Mouse (Mus musculus) yolk sac, embryonic 10.5 days (tissue): ENCODE data around the gene Bcat2.
"Not testable (repeated sequence)": the region's sequence is repeated elsewhere in the genome, so short reads cannot be mapped to it uniquely, and the experiment has no call there.

Source experiments
- DNase-seq: peaks from one replicate; pipeline ENCODE4 v3.0.0-alpha.2; 2017; ENCODE audit warnings: low spot score

Gene Bcat2

DNA sequence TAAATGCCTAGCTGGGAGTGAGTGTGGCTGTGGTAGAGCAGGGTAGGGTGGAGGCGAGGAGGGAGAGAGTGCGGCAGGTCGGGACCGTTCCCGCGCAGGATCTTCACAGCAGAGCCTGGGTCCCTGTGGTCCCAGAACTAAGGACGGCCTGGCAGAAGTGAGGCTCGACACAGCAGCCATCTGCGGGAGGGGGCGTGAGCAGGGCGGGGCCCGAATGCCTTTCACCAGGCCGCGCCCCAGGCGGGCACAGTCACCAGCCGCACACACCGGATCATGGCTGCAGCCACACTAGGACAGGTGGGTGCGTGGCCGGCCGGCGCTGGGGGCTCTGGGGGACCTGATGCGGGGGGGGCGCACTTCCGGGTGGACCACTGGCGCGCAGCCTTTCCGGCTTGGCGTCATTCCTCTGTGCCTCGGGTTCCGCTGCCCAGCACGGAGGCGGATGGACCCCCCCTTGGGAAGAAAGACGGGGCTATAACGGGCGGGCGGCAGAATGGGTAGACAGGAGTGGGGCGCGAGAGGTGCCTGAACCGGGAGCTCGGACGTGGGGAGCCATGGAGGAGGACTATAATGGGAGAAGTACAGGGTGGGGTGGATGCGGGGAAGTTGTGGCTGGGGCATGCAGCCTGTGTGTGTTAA is at the start of gene Bcat2:
Bcat2 (plus strand) TSS at position 51 of the 639 bp plus-strand sequence.
- DNase-seq: peak; percentile 55

DNA sequence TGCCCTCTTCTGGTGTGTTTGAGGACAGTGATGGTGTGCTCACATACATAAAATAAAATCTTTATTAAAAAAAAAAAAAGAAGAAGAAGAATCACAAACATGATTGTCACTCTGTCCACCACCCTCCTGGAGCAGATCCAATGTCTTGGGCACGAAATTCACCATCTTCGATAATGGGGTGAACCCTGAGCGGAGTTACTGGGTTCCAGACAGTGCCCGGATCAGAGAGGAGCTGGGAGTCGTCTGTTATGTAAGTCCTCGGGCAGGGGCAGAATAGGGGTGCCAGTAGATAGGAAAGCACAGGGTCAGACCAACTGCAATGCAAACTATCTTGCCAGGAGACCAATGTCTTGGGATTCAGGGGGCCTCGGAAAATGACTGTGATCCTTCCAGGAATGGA is 49.3 kb upstream of the Bcat2 start:
- DNase-seq: no peak

DNA sequence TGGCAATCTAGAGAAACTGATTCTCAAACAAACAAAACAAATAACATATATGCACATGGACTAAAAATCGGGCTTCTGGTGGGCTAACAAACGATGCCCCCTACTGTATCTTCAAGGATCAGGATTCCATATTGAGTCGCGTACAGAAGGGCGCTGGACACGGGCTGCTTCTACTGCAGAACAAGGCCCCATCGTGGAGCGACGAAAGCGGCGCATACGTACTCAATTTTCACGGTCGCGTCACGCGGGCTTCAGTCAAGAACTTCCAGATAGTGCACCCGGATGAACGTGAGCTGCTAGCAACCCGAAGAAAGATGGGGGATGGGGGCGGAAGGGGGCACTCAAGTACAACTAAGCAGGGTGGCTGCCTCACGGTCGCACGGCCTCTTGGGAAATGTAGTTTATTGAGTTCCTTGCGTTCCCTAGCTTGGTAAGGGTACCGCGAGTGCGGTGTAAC is 48.2 kb upstream of the Bcat2 start:
- peak; percentile 89 for DNase-seq

- no peak for DNase-seq
These were observed 47.7 kb upstream of the Bcat2 start for GRCm38 (mm10) chr7:45522194-45522752.

GRCm38 (mm10) chr7:45522957-45523676 is 46.8 kb upstream of the Bcat2 start:
- DNase-seq: no peak

DNA sequence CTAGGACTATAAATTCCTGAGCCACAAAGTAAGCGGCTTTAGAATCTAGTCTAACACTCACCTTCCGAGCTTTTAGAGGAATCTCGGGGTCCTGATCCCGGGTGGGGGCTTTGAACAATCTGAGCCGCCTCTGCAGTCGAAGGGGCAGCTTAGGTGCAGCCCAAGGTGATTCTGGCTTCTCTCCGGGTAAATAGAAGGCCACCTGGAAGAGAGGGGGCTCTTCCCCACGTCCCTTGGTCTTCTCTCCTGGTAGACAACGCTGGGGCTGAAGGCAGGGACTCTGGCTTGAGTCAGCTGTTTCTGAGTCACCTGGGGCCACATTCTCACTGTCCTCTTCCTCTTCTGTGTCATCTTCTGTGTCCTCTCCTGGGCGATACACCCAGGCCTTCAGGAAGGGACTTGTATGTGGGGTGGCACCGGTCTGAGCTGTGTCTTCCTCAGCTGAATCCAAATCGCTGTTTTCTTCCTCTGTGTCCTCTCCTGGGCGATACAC is 46.2 kb upstream of the Bcat2 start:
- no peak for DNase-seq

DNA sequence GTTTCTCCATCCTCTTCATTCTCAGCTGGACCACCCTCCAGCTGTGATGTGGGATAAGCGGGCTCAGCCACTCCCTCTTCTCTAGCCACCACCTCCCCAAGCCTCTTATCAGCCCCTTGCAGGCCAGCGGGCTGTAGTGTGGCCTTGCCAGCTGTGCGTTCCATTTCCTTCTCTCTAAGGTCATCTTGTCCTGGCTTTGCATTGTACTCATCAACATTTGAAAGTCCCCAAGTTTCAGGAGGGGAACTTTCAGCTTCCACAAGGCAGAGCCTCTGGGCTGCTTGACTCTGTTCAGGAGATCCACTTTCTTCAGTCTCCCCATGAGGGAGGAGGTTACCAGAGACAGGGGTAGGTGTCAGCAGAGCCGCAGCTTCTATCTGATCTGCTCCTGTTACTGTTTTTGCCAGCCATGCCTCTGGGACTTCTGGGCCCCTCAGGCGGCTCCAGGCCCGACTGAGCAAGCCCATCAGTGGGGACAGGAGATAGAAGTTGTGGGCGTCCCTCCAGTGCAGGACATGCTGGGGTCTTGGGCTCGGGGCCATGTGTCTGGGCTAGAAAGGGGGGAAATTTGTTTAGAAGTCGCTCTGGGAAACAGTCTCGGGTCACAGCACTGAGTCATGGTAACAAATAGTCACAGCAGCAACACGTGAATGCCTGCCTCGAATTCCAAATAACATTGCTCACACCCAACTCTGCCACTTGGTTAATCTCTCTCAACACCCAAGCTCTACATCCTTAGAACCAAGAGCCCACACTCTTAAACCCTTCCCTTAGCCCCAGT is 44.9 kb upstream of the Bcat2 start:
- peak; percentile 62 for DNase-seq

- peak; percentile 95 for DNase-seq
These were observed 44.0 kb upstream of the Bcat2 start, which contains the start of the genes Ppp1r15a and Plekha4 for GRCm38 (mm10) chr7:45525809-45526473. TSS of gene Ppp1r15a (minus strand) at chr7:45526268. TSS of gene Plekha4 (plus strand) at chr7:45526330.

- peak; percentile 50 for DNase-seq
These were observed 43.4 kb upstream of the Bcat2 start for GRCm38 (mm10) chr7:45526474-45527120.

DNA sequence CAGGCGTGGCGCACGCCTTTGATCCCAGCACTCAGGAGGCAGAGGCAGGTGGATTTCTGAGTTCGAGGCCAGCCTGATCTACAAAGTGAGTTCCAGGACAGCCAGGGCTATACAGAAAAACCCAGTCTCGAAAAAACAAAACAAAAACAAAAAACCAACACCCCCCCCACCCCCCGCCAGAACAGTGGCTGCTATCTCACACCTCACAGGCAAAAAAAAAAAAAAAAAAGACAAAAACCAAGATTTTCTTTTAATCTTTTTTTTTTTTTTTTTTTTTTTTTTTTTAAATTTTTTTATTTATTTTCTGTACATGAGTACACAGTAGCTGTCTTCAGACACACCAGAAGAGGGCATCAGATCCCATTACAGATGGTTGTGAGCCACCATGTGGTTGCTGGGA is 42.8 kb upstream of the Bcat2 start:
- not testable (repeated sequence) for DNase-seq

- no peak for DNase-seq
These were observed 40.5 kb upstream of the Bcat2 start for GRCm38 (mm10) chr7:45529461-45529860.

DNA sequence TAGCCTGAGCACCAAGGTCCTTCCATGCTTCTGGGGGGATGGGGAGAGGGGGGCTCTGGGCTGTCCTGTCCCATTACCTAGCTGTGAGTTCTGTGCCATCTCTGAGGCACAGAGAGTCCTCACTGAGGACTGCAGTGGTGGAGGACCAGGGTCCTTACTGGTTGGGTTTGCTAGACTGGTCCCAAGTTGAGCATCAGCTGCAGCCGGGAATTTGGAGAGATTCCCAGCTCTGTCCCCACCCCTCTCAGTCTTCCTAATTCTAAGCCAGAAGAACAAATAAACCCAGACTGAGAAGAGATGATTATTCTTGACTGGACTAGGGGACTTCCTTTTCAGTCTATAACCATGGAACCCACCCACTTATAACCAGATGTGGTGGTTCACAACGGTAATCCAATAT is 39.3 kb upstream of the Bcat2 start:
- DNase-seq: no peak

GRCm38 (mm10) chr7:45535676-45536075 is 34.3 kb upstream of the Bcat2 start:
- DNase-seq: no peak

- no peak for DNase-seq
These were observed 32.4 kb upstream of the Bcat2 start for GRCm38 (mm10) chr7:45537602-45538001.

DNA sequence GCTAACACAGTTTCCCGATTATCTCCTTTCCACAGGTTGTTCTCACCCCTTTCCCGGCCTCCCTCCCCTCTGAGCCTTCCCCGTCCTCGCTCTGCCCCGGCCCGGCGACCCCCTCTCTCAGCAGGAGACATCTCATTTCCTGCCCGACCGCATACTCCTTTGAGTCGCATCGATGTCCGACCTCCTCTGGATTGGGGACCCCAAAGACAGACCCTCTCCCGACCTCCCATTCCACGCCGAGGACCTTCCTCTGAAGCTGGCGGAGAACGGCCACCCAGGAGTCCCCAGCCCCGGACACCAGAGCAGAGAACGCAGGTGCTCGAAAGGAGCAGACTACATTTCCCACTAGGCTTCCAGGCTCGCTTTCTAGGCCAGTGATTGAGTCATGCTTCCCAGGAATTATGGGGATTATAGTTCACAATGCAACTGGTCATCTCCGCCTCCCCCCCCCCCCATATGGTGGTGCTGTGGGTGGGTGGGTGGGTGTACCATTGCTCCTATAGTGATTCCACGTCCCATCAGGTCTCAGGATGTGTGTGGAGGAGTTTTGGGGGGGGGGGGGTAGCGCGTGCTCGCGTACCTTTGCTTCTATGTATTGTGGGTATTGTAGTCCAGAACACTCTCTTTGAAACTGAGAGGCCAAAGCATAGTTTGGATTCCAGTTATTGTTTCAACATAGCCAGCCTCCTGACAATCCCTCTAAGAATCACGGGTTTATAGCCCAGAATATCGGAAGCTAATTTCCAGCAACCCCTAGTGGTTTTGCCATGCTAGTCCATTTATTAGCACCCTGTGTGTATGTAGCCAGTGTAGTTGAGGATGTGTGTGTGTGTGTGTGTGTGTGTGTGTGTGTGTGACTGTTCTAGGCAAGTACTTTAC is 31.6 kb upstream of the Bcat2 start:
- peak; percentile 81 for DNase-seq

- DNase-seq: no peak
These were observed 30.9 kb upstream of the Bcat2 start for GRCm38 (mm10) chr7:45539095-45539494.

GRCm38 (mm10) chr7:45540213-45540612 is 29.7 kb upstream of the Bcat2 start:
- no peak for DNase-seq

DNA sequence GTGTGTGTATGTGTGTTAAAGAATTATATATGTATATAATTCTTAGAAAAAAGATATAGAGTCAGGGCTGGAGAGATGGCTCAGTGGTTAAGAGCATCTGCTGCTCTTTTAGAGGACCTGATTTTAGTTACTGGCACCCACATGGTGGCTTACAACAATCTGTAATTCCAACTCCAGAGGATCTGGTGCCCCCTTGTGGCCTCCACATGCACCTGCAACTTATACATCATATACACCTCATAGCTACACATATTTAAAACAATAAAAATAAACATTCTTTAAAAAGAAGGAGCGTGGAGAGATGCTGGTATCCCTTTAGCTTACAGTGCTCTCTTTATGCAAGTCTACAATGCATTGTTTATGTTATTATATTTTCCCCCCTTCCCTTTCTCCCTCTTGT is 25.4 kb upstream of the Bcat2 start:
- no peak for DNase-seq

DNA sequence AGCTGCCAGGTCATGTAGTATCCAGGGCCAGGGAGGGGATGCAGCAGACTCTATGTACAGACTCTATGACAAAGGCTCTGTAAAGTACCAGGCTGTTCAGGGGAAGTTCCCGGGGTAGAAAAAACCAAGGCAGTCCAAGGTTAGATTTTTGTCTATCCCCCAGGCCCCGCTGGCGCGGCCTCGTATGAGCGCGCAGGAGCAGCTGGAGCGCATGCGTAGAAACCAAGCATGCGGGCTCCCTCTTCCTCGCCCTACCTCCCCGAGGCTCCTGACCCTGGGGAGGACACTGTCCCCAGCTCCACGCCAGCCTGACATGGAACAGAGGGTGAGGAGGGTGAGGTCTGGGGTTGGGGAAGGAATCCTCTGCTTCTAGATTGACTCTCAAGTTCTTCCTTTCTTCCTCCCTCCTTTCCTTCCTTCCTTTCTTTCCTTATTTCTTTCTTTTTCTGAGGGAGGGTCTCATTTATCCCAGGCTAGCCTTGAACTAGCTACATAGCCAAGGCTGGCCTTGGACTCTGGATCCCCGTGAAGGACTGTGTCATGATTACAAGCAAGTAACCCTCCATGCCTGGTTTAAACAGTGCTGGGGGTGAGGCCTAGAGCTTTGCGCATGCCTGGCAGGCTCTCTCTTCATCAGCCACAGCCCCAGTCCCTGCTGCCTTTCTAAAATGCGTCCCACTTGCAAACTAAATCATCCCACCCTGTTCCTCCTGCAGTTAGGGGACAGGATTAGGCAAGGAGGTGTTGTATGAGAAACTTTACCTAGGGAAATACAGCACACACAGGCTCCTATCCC is 20.1 kb upstream of the Bcat2 start:
- no peak for DNase-seq
